Mouse (Mus musculus): ENCODE measurements around the gene Cdca3. TPM values are rescaled to one million over a fixed set of nuclear protein-coding genes. Genes with fewer than 3 reads are reported as not detected.
A peak's percentile ranks its signal among the peaks of the same experiment; 100 is the strongest.

The Cdca3 gene
- polyA plus RNA-seq, 1 experiment from 2014 or later = 34.2 TPM

DNA sequence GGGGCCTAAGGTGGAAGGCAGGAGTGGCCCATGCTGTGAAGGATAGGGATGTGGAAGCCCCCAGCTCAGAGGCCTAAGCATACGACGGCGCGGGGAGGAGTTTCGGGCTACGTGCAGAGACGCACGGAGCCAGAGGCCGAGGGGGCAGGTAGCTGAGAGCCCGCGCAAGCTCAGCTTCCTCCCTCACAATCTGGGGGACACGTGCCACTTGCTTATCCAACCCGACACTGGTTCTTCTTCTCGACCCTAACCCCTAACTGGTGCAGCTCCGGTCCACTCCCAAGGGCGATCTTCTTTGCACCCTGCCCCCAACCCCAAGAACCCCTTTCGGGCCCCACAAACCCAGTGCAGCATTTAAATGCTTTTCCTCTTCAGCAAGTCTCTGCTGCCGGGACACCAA is 15.9 kb upstream of the Cdca3 start:
- H3K4me3 ChIP-seq (ENCODE audit: low read length) = peak overlapping the region; percentile 53
- H3K4me1 ChIP-seq (ENCODE audit: control insufficient read depth, insufficient read depth, low read depth, low read length) = peaks cover 24% of the 10 kb centered on the region
- ATAC-seq = peak; percentile 80
- H3K36me3 ChIP-seq (ENCODE audit: control insufficient read depth, insufficient read depth, low read length) = peaks cover 25% of the 10 kb centered on the region
- peak overlapping the region; percentile 90 for H3K27ac ChIP-seq (ENCODE audit: low read depth, low read length)
- 0% methylated on average over 18 of the region's 18 CpGs for WGBS
- H3K9me3 ChIP-seq (ENCODE audit: control insufficient read depth, low read length) = no peaks in the 10 kb centered on the region
- no peaks in the 10 kb centered on the region for H3K27me3 ChIP-seq (replicated peaks; ENCODE audit: control insufficient read depth, insufficient read depth, low read length)
- peak overlapping the region; percentile 91 for H3K4me2 ChIP-seq (ENCODE audit: low read length)
- H3K9ac ChIP-seq (ENCODE audit: low read depth, low read length) = peak overlapping the region; percentile 83

- Histone ChIP-seq H3K36me3 (ENCODE audit: control insufficient read depth, insufficient read depth, low read length) (peaks cover 28% of the 10 kb centered on the region), H3K4me3 (ENCODE audit: low read length) (peak within 1 kb of the TSS; percentile 53), H3K27me3 (replicated peaks; ENCODE audit: control insufficient read depth, insufficient read depth, low read length) (no peaks in the 10 kb centered on the region), H3K4me1 (ENCODE audit: control insufficient read depth, insufficient read depth, low read depth, low read length) (peaks cover 24% of the 10 kb centered on the region), H3K4me2 (ENCODE audit: low read length) (peak within 1 kb of the TSS; percentile 91), H3K9ac (ENCODE audit: low read depth, low read length) (peak within 1 kb of the TSS; percentile 83), H3K9me3 (ENCODE audit: control insufficient read depth, low read length) (no peaks in the 10 kb centered on the region), H3K27ac (ENCODE audit: low read depth, low read length) (peak within 1 kb of the TSS; percentile 90)
- WGBS = 0% methylated on average over 22 of the region's 22 CpGs
- ATAC-seq = peak; percentile 85
Observed at GRCm38 (mm10) chr6:124813933-124814332, 15.4 kb upstream of the Cdca3 start, which contains the start of gene Tpi1. TSS of gene Tpi1 (minus strand) at chr6:124814296.

GRCm38 (mm10) chr6:124814448-124814847 is 14.9 kb upstream of the Cdca3 start:
- WGBS = 39% methylated on average over 8 of the region's 8 CpGs
- Histone ChIP-seq H3K27me3 (replicated peaks; ENCODE audit: control insufficient read depth, insufficient read depth, low read length) (no peaks in the 10 kb centered on the region), H3K9me3 (ENCODE audit: control insufficient read depth, low read length) (no peaks in the 10 kb centered on the region), H3K4me2 (ENCODE audit: low read length) (peak overlapping the region; percentile 91), H3K4me3 (ENCODE audit: low read length) (peak overlapping the region; percentile 53), H3K4me1 (ENCODE audit: control insufficient read depth, insufficient read depth, low read depth, low read length) (peaks cover 23% of the 10 kb centered on the region), H3K27ac (ENCODE audit: low read depth, low read length) (peak overlapping the region; percentile 90), H3K36me3 (ENCODE audit: control insufficient read depth, insufficient read depth, low read length) (peaks cover 32% of the 10 kb centered on the region), H3K9ac (ENCODE audit: low read depth, low read length) (peak overlapping the region; percentile 83)
- peak; percentile 47 for ATAC-seq

DNA sequence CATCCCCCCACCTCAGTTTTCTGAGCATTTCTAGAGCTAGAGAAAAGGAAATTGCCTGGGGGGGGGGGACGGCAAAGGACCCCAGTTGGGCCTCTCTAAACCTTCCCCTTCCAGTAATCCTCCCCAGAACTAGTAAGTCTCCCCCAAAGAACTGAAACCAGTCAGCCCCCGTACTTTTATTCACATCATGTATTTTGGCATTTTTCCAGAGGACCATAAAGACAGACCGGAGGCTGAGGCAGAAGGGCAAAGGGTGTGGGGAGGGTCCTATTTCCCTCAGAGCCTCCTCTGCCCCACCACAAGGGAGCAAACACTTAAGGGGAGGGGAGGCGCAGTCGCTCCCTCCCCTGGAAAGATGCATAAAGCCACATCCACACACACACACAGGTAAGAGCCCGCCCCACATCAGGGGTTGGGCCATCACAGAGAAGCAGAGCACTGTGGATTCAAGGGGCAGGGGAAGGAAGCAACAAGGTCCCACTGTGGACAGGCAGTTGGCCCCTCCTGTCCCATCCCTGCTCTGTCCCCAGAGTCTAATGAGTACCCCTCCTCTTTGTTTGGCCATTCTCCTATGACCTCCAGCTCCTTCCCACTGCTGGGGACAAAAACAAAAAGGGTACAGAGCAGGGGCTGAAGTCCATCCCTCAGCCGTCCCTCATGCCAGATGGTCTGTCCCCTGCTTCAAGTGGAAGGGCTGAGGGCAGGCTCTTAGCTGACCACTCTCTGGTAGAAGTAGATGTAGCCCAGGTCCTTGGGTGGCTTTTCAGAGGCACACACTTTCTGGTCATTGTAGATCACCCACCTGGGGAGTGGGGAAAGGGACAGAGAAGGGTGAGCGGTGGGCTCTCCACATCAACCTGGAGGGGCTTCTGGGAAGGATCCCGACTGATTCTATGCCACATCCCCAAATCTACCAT is 14.2 kb upstream of the Cdca3 start:
- Histone ChIP-seq H3K36me3 (ENCODE audit: control insufficient read depth, insufficient read depth, low read length) (peaks cover 39% of the 10 kb centered on the region), H3K4me1 (ENCODE audit: control insufficient read depth, insufficient read depth, low read depth, low read length) (peaks cover 19% of the 10 kb centered on the region), H3K9me3 (ENCODE audit: control insufficient read depth, low read length) (no peaks in the 10 kb centered on the region), H3K27me3 (replicated peaks; ENCODE audit: control insufficient read depth, insufficient read depth, low read length) (no peaks in the 10 kb centered on the region), H3K9ac (ENCODE audit: low read depth, low read length) (no peak overlapping the region), H3K27ac (ENCODE audit: low read depth, low read length) (0 out of 2 replicates have a peak overlapping the region, but pooled peaks have one; percentile 5), H3K4me2 (ENCODE audit: low read length) (no peak overlapping the region), H3K4me3 (ENCODE audit: low read length) (no peak overlapping the region)
- 70% methylated on average over 9 of the region's 9 CpGs for WGBS
- no peak for ATAC-seq

DNA sequence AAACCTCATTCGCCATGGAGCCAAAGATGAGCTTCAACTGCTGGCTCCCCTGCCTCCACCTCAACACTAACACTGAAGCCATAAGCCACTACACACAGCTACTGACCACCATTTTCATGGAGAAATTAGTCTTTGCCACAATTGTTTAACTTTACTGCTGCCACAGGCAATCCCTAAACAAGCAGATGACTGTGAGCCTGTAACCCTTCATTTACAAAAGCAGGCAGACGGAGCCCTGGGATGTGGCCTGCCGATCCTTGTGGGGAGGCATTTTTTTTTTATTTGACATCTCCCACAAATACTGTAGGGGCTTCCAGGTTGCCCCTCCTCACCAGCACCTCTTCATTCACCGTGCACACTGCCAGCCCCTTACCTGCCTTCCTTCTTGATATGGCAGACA is 12.7 kb upstream of the Cdca3 start:
- Histone ChIP-seq H3K4me2 (ENCODE audit: low read length) (no peak overlapping the region), H3K9me3 (ENCODE audit: control insufficient read depth, low read length) (no peaks in the 10 kb centered on the region), H3K4me1 (ENCODE audit: control insufficient read depth, insufficient read depth, low read depth, low read length) (peaks cover 19% of the 10 kb centered on the region), H3K27ac (ENCODE audit: low read depth, low read length) (no peak overlapping the region), H3K9ac (ENCODE audit: low read depth, low read length) (no peak overlapping the region), H3K4me3 (ENCODE audit: low read length) (no peak overlapping the region), H3K36me3 (ENCODE audit: control insufficient read depth, insufficient read depth, low read length) (peaks cover 47% of the 10 kb centered on the region), H3K27me3 (replicated peaks; ENCODE audit: control insufficient read depth, insufficient read depth, low read length) (no peaks in the 10 kb centered on the region)
- no peak for ATAC-seq
- 90% methylated on average over 4 of the region's 4 CpGs for WGBS

- H3K27ac ChIP-seq (ENCODE audit: low read depth, low read length) = no peak overlapping the region
- H3K36me3 ChIP-seq (ENCODE audit: control insufficient read depth, insufficient read depth, low read length) = peaks cover 47% of the 10 kb centered on the region
- no peak overlapping the region for H3K4me2 ChIP-seq (ENCODE audit: low read length)
- no peak for ATAC-seq
- H3K9ac ChIP-seq (ENCODE audit: low read depth, low read length) = no peak overlapping the region
- no peaks in the 10 kb centered on the region for H3K27me3 ChIP-seq (replicated peaks; ENCODE audit: control insufficient read depth, insufficient read depth, low read length)
- no peak overlapping the region for H3K4me3 ChIP-seq (ENCODE audit: low read length)
- peaks cover 16% of the 10 kb centered on the region for H3K4me1 ChIP-seq (ENCODE audit: control insufficient read depth, insufficient read depth, low read depth, low read length)
- H3K9me3 ChIP-seq (ENCODE audit: control insufficient read depth, low read length) = no peaks in the 10 kb centered on the region
- 95% methylated on average over 11 of the region's 11 CpGs for WGBS
Observed at GRCm38 (mm10) chr6:124817125-124817524, 12.2 kb upstream of the Cdca3 start.

- H3K36me3 ChIP-seq (ENCODE audit: control insufficient read depth, insufficient read depth, low read length) = peaks cover 51% of the 10 kb centered on the region
- no peak for ATAC-seq
- no peak overlapping the region for H3K4me2 ChIP-seq (ENCODE audit: low read length)
- H3K9me3 ChIP-seq (ENCODE audit: control insufficient read depth, low read length) = no peaks in the 10 kb centered on the region
- H3K4me1 ChIP-seq (ENCODE audit: control insufficient read depth, insufficient read depth, low read depth, low read length) = peaks cover 11% of the 10 kb centered on the region
- no peak overlapping the region for H3K4me3 ChIP-seq (ENCODE audit: low read length)
- no peaks in the 10 kb centered on the region for H3K27me3 ChIP-seq (replicated peaks; ENCODE audit: control insufficient read depth, insufficient read depth, low read length)
- H3K9ac ChIP-seq (ENCODE audit: low read depth, low read length) = no peak overlapping the region
- no peak overlapping the region for H3K27ac ChIP-seq (ENCODE audit: low read depth, low read length)
- 95% methylated on average over 8 of the region's 8 CpGs for WGBS
Observed at GRCm38 (mm10) chr6:124817563-124817962, 11.8 kb upstream of the Cdca3 start.

GRCm38 (mm10) chr6:124817971-124818370 is 11.4 kb upstream of the Cdca3 start:
- Histone ChIP-seq H3K27me3 (replicated peaks; ENCODE audit: control insufficient read depth, insufficient read depth, low read length) (no peaks in the 10 kb centered on the region), H3K4me1 (ENCODE audit: control insufficient read depth, insufficient read depth, low read depth, low read length) (peaks cover 7% of the 10 kb centered on the region), H3K9me3 (ENCODE audit: control insufficient read depth, low read length) (no peaks in the 10 kb centered on the region), H3K4me2 (ENCODE audit: low read length) (no peak overlapping the region), H3K27ac (ENCODE audit: low read depth, low read length) (no peak overlapping the region), H3K36me3 (ENCODE audit: control insufficient read depth, insufficient read depth, low read length) (peaks cover 55% of the 10 kb centered on the region), H3K4me3 (ENCODE audit: low read length) (no peak overlapping the region), H3K9ac (ENCODE audit: low read depth, low read length) (no peak overlapping the region)
- no peak for ATAC-seq
- 91% methylated on average over 8 of the region's 8 CpGs for WGBS

DNA sequence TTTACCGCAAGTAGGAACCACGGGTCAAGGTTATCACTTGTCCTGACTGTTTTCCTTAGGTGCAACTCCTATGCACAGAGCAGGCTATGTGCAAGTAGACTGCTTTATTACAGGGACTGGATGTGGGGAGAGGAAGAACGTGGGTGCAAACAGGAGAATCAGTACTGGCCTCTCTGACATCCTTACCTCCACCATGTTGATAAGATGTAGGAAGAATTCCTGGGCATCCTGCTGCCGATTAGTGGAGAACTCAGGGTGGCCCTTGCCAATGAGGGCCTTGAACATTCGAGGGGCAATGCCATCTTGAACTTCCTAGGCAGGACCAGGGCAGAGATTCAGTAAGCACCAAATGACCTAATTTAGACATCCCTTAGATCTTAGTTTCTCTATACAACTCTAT is 8.5 kb upstream of the Cdca3 start:
- no peaks in the 10 kb centered on the region for H3K4me1 ChIP-seq (ENCODE audit: control insufficient read depth, insufficient read depth, low read depth, low read length)
- ATAC-seq = no peak
- 97% methylated on average over 5 of the region's 5 CpGs for WGBS

More for the DNA sequence above, 8.5 kb upstream of the Cdca3 start:
- Histone ChIP-seq H3K4me3 (ENCODE audit: low read length) (no peak overlapping the region), H3K27me3 (replicated peaks; ENCODE audit: control insufficient read depth, insufficient read depth, low read length) (no peaks in the 10 kb centered on the region), H3K9ac (ENCODE audit: low read depth, low read length) (no peak overlapping the region), H3K4me2 (ENCODE audit: low read length) (no peak overlapping the region), H3K9me3 (ENCODE audit: control insufficient read depth, low read length) (no peaks in the 10 kb centered on the region), H3K27ac (ENCODE audit: low read depth, low read length) (no peak overlapping the region), H3K36me3 (ENCODE audit: control insufficient read depth, insufficient read depth, low read length) (peaks cover 75% of the 10 kb centered on the region)
